Mouse (Mus musculus) stomach, embryonic 14.5 days (tissue): ENCODE results near the gene 1700001P01Rik. TPM values are rescaled to one million over a fixed set of nuclear protein-coding genes. Genes with fewer than 3 reads are reported as not detected.

Experiments
- ATAC-seq: fragments of 200-750 bp; cut with Nextera tagmentation; 2 replicates; pipeline ENCODE4 v1.8.0; 2017; ENCODE audit warnings: low read depth, moderate TSS enrichment; ENCODE audit not compliant: insufficient number of reproducible peaks, insufficient read depth, low FRiP score
- H3K27ac ChIP-seq: fragments of 300-500 bp; sonication (generic); 2 replicates; pipeline ENCODE4 v1.5.1; 2014; ENCODE audit warnings: mild to moderate bottlenecking, low read length, moderate library complexity, mixed read lengths
- H3K27me3 ChIP-seq: fragments of 300-500 bp; sonication (generic); 2 replicates; pipeline ENCODE4 v1.6.1; 2014; ENCODE audit warnings: low read length, control low read depth, mixed read lengths; ENCODE audit not compliant: control insufficient read depth, insufficient read depth
- H3K36me3 ChIP-seq: fragments of 300-500 bp; sonication (generic); 2 replicates; pipeline ENCODE4 v1.6.1; 2014; ENCODE audit warnings: mild to moderate bottlenecking, control low read depth, low read length, moderate library complexity, mixed read lengths; ENCODE audit not compliant: control insufficient read depth, insufficient read depth
- H3K4me1 ChIP-seq: fragments of 300-500 bp; sonication (generic); 2 replicates; pipeline ENCODE4 v1.6.1; 2014; ENCODE audit warnings: low read length, control low read depth, mixed read lengths; ENCODE audit not compliant: control insufficient read depth, insufficient read depth
- H3K4me2 ChIP-seq: fragments of 300-500 bp; sonication (generic); replicated peaks from 2 replicates; pipeline ENCODE4 v1.6.1; 2014; ENCODE audit warnings: low read depth, low read length, control low read depth
- H3K4me3 ChIP-seq: fragments of 300-500 bp; sonication (generic); 2 replicates; pipeline ENCODE4 v1.5.1; 2014; ENCODE audit warnings: low read depth, low read length, control low read depth
- H3K9ac ChIP-seq: fragments of 300-500 bp; sonication (generic); replicated peaks from 2 replicates; pipeline ENCODE4 v1.6.1; 2014; ENCODE audit warnings: low read depth, mild to moderate bottlenecking, control low read depth, low read length, moderate library complexity, mixed read lengths
- H3K9me3 ChIP-seq: fragments of 300-500 bp; sonication (generic); 2 replicates; pipeline ENCODE4 v1.6.1; 2016; ENCODE audit warnings: low read depth, low read length, control low read depth; ENCODE audit not compliant: control insufficient read depth
- WGBS: fragments of 180-500 bp; shearing (Covaris S2); extraction: QIAGEN DNeasy Blood & Tissue Kit; methylation state at CpG from one replicate; pipeline ENCODE4 v1.1.7; 2014; 5-methylcytosine and 5-hydroxymethylcytosine counted together
- polyA plus RNA-seq: library from polyadenylated mRNA; unstranded; fragments of >200 nt; fragmentation: Nextera tagmentation; extraction: Ambion mirVana; gene quantifications from 2 replicates; pipeline ENCODE4 v1.2.1, GENCODE M21; 2014

The 1700001P01Rik gene
- polyA plus RNA-seq, 1 experiment from 2014 or later: 0.43 TPM

DNA sequence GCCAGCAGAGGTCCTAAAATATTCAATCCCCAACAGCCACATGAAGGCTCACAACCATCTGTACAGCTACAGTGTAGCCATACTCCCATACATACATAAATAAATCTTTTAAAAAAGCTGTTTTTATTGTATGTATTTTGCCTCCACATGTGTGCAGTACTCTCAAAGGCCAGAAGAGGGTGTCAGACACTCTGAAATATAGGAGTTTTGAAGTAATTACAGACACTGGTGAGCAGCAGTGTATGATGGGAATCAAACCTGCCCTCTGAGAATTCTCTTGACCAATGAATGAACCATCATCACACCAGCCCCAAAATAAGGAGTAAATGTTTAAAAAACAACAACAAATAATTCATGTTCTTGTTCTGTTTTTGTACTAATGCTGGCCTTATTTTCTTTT, 14.1 kb downstream of the 1700001P01Rik start:
- Histone ChIP-seq H3K27me3 (no peaks in the 10 kb centered on the region), H3K4me2 (no peak overlapping the region), H3K27ac (no peak overlapping the region), H3K9me3 (no peaks in the 10 kb centered on the region), H3K4me1 (peaks cover 9% of the 10 kb centered on the region; the same call in 1 of the 2 replicates), H3K36me3 (peaks cover 15% of the 10 kb centered on the region), H3K9ac (no peak overlapping the region), H3K4me3 (no peak overlapping the region)
- no peak for ATAC-seq

GRCm38 (mm10) chr11:97758942-97759341, 16.8 kb downstream of the 1700001P01Rik start:
- no peaks in the 10 kb centered on the region for H3K4me1 ChIP-seq

GRCm38 (mm10) chr11:97758125-97758524, 17.6 kb downstream of the 1700001P01Rik start:
- Histone ChIP-seq H3K4me3 (no peak overlapping the region), H3K9me3 (no peaks in the 10 kb centered on the region), H3K36me3 (peaks cover 32% of the 10 kb centered on the region), H3K27ac (no peak overlapping the region), H3K4me2 (no peak overlapping the region), H3K27me3 (no peaks in the 10 kb centered on the region), H3K9ac (no peak overlapping the region), H3K4me1 (no peaks in the 10 kb centered on the region)
- WGBS: 89% methylated on average over 1 of the region's 1 CpGs
- no peak for ATAC-seq

More at GRCm38 (mm10) chr11:97758942-97759341, 16.8 kb downstream of the 1700001P01Rik start:
- Histone ChIP-seq H3K27ac (no peak overlapping the region), H3K4me2 (no peak overlapping the region), H3K9ac (no peak overlapping the region), H3K27me3 (no peaks in the 10 kb centered on the region), H3K4me3 (no peak overlapping the region), H3K36me3 (peaks cover 24% of the 10 kb centered on the region), H3K9me3 (no peaks in the 10 kb centered on the region)
- ATAC-seq: no peak
- WGBS: 87% methylated on average over 6 of the region's 6 CpGs

GRCm38 (mm10) chr11:97753277-97753676, 22.4 kb downstream of the 1700001P01Rik start:
- 94% methylated on average over 8 of the region's 8 CpGs for WGBS
- ATAC-seq: no peak
- Histone ChIP-seq H3K27me3 (no peaks in the 10 kb centered on the region), H3K9me3 (no peaks in the 10 kb centered on the region), H3K9ac (no peak overlapping the region), H3K27ac (no peak overlapping the region), H3K4me1 (no peaks in the 10 kb centered on the region), H3K36me3 (peaks cover 68% of the 10 kb centered on the region), H3K4me2 (no peak overlapping the region), H3K4me3 (no peak overlapping the region)

DNA sequence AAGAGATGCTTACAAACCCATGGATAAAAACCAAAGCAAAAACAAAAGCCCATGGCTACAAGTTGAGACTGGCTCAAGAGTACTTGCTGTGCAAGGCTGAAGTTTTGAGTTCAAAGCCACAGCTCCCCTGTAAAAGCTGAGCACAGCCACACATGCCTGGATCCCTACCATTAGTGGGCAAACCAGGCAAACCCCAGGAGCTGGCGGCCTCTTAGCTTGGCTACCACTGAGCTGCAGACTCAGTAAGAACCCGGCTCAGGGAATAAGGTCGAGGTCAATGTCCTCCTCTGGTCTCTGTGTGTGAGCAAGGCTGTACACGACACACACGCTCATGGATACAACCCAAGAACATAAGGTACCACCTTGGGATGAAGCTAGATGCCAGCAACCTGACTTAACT, 27.2 kb downstream of the 1700001P01Rik start:
- Histone ChIP-seq H3K27ac (no peak overlapping the region), H3K4me1 (peaks cover 3% of the 10 kb centered on the region; the same call in 1 of the 2 replicates), H3K36me3 (peaks cover 55% of the 10 kb centered on the region), H3K9me3 (no peaks in the 10 kb centered on the region), H3K4me2 (no peak overlapping the region), H3K4me3 (no peak overlapping the region), H3K9ac (no peak overlapping the region), H3K27me3 (no peaks in the 10 kb centered on the region)
- no peak for ATAC-seq
- 88% methylated on average over 5 of the region's 5 CpGs for WGBS

GRCm38 (mm10) chr11:97747773-97748172, 27.9 kb downstream of the 1700001P01Rik start:
- no peaks in the 10 kb centered on the region for H3K9me3 ChIP-seq
- 91% methylated on average over 8 of the region's 8 CpGs for WGBS
- no peak overlapping the region for H3K4me2 ChIP-seq
- H3K9ac ChIP-seq: no peak overlapping the region
- peaks cover 10% of the 10 kb centered on the region; the same call in 1 of the 2 replicates for H3K4me1 ChIP-seq
- no peak for ATAC-seq
- no peak overlapping the region for H3K27ac ChIP-seq
- no peak overlapping the region for H3K4me3 ChIP-seq
- H3K36me3 ChIP-seq: peaks cover 49% of the 10 kb centered on the region
- H3K27me3 ChIP-seq: no peaks in the 10 kb centered on the region

GRCm38 (mm10) chr11:97745331-97745721, 30.4 kb downstream of the 1700001P01Rik start:
- Histone ChIP-seq H3K4me2 (peak overlapping the region; percentile 44; the same call in 1 of the 2 replicates), H3K36me3 (peaks cover 27% of the 10 kb centered on the region), H3K4me1 (peaks cover 13% of the 10 kb centered on the region; the same call in 1 of the 2 replicates), H3K4me3 (peak overlapping the region; percentile 79), H3K27ac (no peak overlapping the region), H3K27me3 (no peaks in the 10 kb centered on the region), H3K9ac (no peak overlapping the region), H3K9me3 (no peaks in the 10 kb centered on the region)
- no peak for ATAC-seq
- WGBS: 11% methylated on average over 13 of the region's 13 CpGs

DNA sequence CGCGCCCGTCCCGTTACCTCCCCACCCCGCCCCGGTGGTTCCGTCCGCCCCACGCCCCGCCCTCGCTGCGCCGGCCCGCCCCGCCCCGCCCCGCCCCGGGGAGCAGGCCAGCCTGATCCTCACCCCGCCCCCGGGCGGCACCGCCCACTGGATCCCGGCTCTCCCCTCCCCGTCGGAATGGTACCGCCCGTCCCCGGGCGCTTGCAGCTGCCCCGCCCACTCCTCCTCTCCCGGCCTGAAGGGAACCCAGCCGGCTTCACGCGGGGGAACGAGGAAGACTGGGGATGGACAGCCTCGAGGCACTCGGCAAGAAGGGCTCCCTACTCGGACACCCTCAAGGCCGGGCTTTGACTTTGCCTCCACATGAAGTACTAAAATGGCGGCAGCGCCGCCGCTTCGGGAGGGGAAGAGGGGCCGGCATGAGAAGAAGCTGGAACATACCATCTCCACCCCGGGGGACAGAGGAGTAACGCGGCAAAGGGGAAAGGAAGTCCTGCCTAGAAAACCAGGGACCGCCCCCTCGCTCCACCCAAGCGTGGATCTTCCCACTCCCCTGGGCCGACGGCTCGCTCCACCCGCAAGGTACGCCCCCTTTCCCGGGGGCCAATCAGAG, 30.9 kb downstream of the 1700001P01Rik start:
- WGBS: under 1% methylated on average over 47 of the region's 57 CpGs
- peak overlapping the region; percentile 44; the same call in 1 of the 2 replicates for H3K4me2 ChIP-seq
- H3K36me3 ChIP-seq: peaks cover 25% of the 10 kb centered on the region
- H3K4me3 ChIP-seq: peak overlapping the region; percentile 79
- no peaks in the 10 kb centered on the region for H3K27me3 ChIP-seq
- H3K9me3 ChIP-seq: no peaks in the 10 kb centered on the region
- peak overlapping the region; percentile 72 for H3K9ac ChIP-seq
- H3K4me1 ChIP-seq: peaks cover 13% of the 10 kb centered on the region; the same call in 1 of the 2 replicates
- ATAC-seq: peak; percentile 96
- peak overlapping the region; percentile 93 for H3K27ac ChIP-seq
